Mouse (Mus musculus) CH12.LX (cell line): ENCODE results near the gene Olfr209.
"Not testable (repeated sequence)": the region's sequence is repeated elsewhere in the genome, so short reads cannot be mapped to it uniquely, and the experiment has no call there.

ENCODE experiments used
- CTCF ChIP-seq, 2 experiments: IDR thresholded peaks in 1 of 2; conservative IDR thresholded peaks in 1 of 2; 2 replicates each; pipeline ENCODE4 v1.5.1; 2011 to 2012; ENCODE audit warnings: low read depth in 2 of 2, low read length in 2 of 2, improper control_type of control experiment in 1 of 2, inconsistent platforms in 1 of 2, mild to moderate bottlenecking in 1 of 2, moderate library complexity in 1 of 2
- EP300 ChIP-seq: IDR thresholded peaks from 2 replicates; pipeline ENCODE4 v1.6.1; 2011; ENCODE audit warnings: low read length, improper control_type of control experiment
- ETS1 ChIP-seq: conservative IDR thresholded peaks from 2 replicates; pipeline ENCODE4 v1.6.1; 2012; ENCODE audit warnings: low read depth, mild to moderate bottlenecking, inconsistent platforms, low read length, improper control_type of control experiment, moderate library complexity
- HCFC1 ChIP-seq: IDR thresholded peaks from 2 replicates; pipeline ENCODE4 v1.6.1; 2012; ENCODE audit warnings: low read depth, mild to moderate bottlenecking, inconsistent platforms, low read length, improper control_type of control experiment
- NRF1 ChIP-seq: IDR thresholded peaks from 2 replicates; pipeline ENCODE4 v1.6.1; 2014; ENCODE audit warnings: low read depth, mild to moderate bottlenecking, inconsistent platforms, low read length, improper control_type of control experiment, moderate library complexity
- POLR2A ChIP-seq: IDR thresholded peaks from 2 replicates; pipeline ENCODE4 v1.6.1; 2011; ENCODE audit warnings: low read depth, mild to moderate bottlenecking, improper control_type of control experiment, low read length
- RCOR1 ChIP-seq: conservative IDR thresholded peaks from 2 replicates; pipeline ENCODE4 v1.6.1; 2012; ENCODE audit warnings: low read depth, mild to moderate bottlenecking, inconsistent platforms, low read length, improper control_type of control experiment
- ZC3H11A ChIP-seq: IDR thresholded peaks from 2 replicates; pipeline ENCODE4 v1.6.1; 2012; ENCODE audit warnings: low read depth, mild to moderate bottlenecking, inconsistent platforms, low read length, improper control_type of control experiment

DNA sequence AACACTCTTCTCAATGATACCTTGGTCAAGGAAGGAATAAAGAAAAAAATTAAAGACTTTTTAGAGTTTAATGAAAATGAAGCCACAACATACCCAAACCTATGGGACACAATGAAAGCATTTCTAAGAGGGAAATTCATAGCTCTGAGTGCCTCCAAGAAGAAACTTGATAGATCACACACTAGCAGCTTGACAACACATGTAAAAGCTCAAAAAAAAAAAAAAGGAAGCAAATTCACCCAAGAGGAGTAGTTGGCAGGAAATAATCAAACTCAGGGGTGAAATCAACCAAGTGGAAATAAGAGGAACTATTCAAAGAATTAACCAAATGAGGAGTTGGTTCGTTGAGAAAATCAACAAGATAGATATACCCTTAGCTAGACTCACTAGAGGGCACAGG lies 40.5 kb downstream of the Olfr209 start:
- TF ChIP-seq CTCF (conservative IDR thresholded peaks at IDR 0.05 in 1 of 2, IDR thresholded peaks at IDR 0.05 in 1 of 2; ENCODE audit: low read depth in 2 of 2, low read length in 2 of 2); EP300; ZC3H11A; ETS1; NRF1; HCFC1; POLR2A; RCOR1: not testable (repeated sequence)
